Mouse (Mus musculus) right cerebral cortex, postnatal 36 days (tissue): Measurements from ENCODE around the gene Tmem198.

Source experiments
- DNase-seq, 2 experiments: peaks; one replicate each; pipeline ENCODE4 v3.0.0; 2022; ENCODE audit warnings: low spot score in 2 of 2, mixed read lengths in 1 of 2

The Tmem198 gene

DNA sequence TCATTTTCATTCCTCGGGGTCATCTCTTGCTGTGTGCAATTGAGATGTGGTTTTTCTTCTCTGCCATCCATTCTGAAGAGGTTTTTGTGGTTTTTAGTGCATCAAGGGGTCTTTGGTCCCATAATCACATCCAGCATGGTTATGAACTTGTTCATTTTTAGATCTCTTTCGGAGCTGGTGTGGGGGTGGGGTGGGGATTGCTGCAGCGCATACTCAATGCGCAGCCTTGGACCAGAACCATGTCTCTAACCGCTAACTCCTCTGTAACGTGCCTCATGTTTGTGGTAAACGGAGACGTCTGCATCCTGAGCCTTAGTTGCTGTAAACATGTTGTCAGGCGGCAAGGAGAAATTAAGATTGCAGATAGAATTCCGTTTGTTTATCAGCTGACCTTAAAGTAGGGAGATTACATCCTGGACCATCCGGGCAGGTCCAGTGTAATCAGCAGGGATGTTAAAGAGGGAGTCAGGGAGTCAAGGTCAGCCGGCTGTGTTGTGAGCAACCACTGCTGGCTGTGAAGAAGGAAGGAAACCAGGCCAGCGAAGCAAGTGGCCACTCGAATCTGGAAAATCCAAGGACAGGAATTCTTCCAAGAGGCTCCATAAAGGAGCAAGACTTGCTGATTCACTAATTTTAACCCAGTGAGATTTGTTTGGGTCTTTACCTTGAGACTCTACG is 37.5 kb downstream of the Tmem198 start:
- no peak for DNase-seq

DNA sequence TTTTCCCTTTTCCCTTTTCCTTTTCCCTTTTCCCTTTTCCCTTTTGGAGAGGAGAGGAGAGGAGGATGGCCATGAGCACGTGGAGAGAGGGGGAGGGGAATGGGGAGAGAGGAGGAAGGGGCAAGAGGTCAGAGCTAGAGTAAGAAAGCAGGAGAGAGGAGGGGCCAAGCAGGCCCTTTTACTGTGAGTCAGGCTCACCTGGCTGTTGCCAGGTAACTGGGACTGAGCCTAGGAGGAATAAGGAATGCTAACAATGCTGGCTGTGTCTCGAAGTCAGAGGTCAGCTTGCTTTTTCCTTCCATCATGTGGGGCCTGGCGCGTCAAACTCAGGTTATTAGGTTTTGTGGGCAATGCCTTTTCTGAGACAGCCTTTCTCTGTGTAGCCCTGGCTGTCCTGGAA is 38.7 kb downstream of the Tmem198 start:
- no peak for DNase-seq

DNA sequence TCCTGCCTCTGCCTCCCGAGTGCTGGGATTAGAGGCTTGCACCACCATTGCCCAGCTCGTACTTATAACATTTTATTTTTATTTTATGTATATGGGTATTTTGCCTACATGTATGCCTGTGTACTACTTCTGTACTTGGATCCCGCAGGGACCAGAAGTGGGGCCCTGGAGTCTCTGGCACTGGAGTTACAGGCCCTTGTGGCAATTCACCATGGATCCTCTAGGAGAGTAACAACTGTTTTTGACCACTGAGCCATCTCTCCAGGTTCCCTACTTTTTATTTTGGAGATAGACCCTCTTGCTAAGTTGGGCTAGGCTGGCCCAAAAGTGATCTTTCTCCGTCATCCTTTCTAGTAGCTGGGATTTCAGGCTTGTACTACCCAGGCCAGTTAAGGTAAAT is 39.1 kb downstream of the Tmem198 start:
- DNase-seq: no peak

DNA sequence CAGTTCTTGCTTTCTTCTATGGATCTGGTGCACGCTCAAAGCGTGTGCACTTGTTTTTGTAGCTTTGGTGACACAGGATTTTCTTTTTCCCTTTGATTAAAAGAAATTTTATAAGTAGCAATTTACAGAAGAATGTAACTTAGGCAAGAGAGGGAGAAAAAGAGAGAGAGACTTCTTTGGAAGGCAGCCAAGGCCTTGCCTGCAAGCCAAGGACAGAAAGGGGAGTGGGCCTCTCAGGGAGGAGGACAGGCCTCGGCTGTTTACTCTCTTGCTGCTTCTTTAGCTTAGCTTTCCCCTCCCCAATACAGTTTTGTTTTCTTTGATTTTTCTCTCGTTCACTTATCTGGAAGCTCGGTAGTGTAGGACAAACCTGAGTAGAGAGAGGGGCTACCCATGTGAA is 40.2 kb downstream of the Tmem198 start:
- no peak for DNase-seq

DNA sequence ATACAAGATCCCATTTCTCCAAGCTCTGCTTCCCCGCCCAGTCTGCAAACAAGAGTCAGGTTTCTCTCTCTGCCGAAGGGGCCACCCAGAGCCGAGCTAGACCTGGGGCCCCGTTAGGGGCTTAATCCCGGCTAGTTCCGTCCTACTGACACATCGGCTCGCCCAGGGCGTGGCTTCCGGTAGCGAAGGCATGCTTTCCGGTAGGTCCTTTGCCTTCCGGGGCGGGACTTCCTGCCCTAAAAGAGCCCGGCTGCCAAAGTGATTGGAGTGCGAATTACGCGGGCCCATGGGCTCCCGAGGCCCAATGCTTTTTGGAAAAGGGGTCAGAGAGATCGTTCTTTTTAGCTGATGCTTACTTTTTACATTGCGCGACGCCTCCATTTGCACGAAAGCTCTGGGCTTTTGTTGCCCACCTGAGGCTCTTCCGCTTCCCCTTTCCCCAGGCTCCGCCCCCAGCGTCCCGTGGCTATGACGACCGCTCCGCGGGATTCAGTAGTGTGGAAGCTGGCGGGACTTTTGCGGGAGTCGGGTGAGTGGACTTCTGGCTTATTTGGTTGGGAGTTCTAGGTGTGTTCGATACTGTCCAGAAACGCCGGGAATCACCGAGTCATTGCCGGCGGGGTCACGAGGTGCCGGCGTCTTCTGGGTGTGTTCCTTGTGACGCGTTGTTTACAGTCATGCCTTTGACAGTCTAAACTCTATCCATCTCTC is 42.1 kb downstream of the Tmem198 start, which contains the start of gene Stk11ip:
Gene Stk11ip, plus strand, starts transcription at position 209 of the 711 bp plus-strand sequence.
- peak; percentile 90 to 91 for DNase-seq

DNA sequence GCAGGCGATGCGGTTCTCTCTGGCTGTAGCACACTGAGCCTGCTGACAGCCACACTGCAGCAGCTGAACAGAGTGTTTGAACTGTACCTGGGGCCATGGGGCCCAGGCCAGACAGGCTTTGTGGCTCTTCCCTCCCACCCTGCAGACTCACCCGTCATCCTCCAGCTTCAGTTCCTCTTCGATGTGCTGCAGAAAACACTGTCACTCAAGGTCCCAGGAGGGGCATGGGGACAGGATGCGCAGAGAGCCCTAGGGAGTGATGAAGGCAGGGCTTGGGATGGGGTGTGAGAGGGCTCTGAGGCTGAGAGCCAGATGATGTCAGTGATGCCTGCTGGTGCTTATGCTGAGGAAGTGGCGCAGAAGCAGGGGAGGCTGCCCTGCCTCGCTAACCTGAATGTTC is 45.3 kb downstream of the Tmem198 start:
- no peak for DNase-seq

DNA sequence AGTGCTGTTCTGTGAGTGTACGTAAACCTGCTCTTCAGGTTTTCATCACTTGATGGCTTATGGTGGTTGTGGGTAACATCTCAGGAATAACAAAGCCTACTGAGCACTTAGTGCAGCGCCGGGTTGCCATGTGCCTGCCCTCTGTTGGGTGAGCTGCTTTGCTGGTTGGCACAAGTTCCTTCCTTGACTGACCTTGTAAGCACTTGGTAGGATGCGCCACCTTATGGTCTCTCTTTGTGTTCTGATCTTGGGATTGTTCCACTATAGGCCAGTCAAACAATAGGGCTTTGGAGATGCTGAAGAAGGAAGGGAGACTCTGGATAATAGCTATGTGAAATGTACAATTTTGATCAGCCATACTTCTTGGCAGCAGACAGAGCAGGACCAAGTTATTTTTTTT is 51.2 kb downstream of the Tmem198 start:
- DNase-seq: no peak

DNA sequence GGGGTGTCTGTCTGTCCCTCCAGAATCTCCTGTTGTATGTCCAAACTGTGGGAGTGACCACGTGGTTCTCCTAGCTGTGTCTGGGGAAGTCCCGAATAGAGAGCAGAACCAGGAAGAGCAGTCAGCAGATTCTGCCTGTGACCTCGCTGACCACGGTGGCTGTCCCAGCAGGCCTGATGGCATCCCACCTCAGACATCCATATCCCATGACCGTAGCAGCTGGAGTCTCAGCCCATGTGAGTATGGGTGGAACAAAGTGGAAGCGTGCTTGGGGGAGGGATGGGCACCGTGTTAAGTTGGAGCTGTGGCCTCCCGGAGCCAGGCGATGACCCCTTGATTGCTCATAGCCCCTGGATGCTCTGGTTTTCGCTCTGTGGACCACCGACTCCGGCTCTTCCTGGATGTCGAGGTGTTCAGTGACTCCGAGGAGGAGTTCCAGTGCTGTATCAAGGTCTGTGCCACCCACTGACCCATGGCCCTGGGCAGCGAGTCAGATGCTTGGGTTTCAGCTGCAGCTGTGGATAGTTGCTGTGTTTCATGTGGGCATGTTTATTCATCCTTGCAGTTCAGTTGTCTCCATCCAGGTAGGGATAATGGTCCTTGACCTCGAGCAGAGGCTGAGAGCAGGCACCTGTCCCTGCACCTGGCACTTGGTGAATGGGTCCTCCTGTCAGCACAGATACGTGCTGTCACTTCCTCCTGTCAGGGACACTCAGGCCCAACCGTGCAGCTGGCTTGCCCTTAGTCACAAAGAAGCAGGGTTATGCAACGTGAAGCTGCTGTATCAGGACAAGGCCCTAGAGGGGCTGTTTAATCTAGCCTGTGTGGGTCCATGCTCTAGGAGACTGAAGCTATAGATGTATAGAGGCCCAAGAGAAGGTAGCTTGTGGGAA is 53.2 kb downstream of the Tmem198 start:
- no peak for DNase-seq

DNA sequence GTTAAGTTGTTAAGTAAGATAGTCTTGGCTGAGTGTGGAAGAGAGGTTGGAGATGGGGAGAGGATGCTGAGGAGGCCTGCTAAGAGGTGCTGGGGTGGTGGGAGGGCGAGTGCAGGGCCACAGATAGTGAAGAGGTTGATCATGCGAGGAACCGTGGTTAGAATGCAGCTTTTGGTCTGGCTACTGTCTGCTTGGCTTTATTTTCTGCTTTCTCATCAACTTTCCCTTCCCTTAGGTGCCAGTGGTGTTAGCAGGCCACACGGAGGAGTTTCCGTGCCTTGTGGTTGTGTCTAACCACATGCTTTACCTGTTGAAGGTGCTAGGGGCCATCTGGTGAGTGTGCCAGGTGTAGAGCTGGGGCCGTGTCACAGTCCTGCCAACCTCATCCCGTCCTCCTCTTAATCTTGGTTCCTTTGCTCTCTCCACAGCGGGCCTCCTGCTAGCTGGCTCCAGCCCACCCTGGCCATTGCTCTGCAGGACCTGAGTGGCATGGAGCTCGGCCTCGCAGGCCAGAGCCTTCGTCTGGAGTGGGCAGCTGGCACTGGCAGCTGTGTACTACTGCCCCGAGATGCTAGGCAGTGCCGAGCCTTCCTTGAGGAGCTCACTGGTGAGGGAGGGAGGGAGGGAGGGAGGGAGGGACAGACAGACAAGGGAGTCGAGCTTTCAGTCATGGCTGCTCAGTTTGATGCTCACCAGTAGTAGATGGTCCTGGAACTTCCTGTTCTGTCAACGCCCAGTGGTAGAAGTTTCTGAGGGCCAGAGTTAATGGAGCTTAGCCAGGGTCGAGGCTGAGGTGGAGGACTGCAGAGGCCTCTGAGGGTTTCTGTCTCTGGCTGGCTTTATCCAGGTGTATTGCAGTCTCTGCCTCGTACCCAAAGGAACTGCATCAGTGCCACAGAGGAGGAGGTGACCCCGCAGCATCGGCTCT is 54.3 kb downstream of the Tmem198 start:
- no peak for DNase-seq
